Mouse (Mus musculus) kidney, postnatal 10 days (tissue): Measurements from ENCODE around the gene Cacna1e.
A peak's percentile ranks its signal among the peaks of the same experiment; 100 is the strongest.

Source experiments
- DNase-seq: peaks from one replicate; pipeline ENCODE4 v3.0.0; 2021; ENCODE audit warnings: mixed read lengths

The Cacna1e gene

GRCm38 (mm10) chr1:154498821-154499220, 385.5 kb downstream of the Cacna1e start:
- DNase-seq, result no peak

DNA sequence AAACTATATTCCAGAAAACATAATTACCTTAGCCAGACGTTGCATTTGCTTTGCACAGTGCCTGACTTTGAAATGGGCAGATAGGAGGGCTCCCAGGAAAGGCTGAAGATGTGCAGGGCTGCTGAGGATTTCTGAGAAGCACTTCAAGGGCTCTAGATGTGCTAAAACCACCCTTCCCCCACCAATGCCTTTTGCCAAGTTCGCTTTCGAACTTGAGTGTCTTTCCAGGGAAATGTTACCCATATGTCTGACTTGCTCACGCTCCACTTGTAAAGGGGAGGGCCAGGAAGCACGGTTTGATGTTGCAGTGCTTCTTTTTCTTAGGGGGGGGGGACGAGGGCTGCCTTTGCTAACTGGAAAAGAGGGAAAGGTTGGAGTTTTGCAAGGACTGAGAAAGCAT, 393.2 kb downstream of the Cacna1e start:
- no peak for DNase-seq

- no peak for DNase-seq
These were observed 407.6 kb downstream of the Cacna1e start for GRCm38 (mm10) chr1:154476671-154477070.

GRCm38 (mm10) chr1:154475706-154476105, 408.6 kb downstream of the Cacna1e start:
- DNase-seq, result no peak

DNA sequence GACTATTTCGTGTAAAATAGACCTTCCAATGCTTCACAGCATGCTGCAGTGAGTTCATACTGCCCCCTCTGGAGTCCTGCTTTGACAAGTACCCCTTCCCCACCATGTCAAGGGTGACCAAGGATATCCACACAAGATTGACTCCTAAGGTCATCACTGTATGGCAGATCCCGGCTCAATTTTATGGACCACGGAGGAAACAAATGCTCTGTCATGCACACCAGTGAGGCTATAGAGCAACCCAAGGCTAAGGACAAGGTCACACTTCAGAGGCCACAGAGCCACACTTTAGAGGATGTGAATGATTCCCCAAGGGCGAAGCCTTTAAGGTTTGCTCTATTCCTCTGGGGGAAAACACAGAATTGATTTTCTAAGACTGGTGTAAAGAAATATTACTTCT, 410.1 kb downstream of the Cacna1e start:
- DNase-seq, result no peak

DNA sequence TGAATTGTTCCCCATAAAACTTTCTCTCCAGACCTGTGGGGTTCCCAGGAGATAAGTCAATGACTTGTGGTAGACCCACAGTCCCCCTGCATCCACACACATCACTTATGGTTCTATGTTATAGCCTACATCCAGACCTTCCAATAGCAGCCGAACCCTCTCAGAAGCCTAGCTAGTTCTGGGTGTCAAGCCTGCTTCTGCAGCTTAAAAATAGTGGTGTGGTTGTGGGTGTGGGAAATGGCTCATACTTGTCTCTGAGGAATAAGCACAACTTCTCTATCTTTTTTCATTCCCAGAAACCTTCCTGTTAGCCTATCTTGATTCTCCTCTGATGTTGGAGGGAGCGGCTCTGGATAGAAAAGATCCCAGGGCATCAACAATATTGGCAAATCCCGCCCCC, 417.0 kb downstream of the Cacna1e start:
- DNase-seq, result no peak

GRCm38 (mm10) chr1:154461521-154461920, 422.8 kb downstream of the Cacna1e start:
- no peak for DNase-seq

DNA sequence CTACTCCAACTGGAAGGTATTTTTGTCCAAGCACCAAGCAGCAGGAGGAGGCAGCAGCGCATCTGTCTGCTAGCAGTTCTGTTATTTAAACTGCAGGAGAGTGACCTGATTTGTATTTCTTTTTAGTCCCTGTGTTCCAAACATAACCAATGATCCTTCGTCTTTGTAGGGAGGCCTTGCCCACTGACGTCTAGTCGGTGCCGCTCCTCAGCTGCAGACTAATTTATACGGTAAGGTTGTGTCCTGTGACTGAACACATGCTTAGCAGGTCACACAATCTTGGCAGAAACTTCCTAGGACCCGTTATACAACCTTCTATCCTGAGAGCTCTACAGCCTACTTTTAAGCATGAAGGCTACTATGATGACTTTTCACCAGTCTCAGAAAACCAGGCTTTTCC, 424.2 kb downstream of the Cacna1e start:
- DNase-seq, result no peak

- no peak for DNase-seq
These were observed 425.7 kb downstream of the Cacna1e start for GRCm38 (mm10) chr1:154458601-154459000.

- DNase-seq, result no peak
These were observed 433.5 kb downstream of the Cacna1e start for GRCm38 (mm10) chr1:154450799-154451198.

- DNase-seq, result no peak
These were observed 437.8 kb downstream of the Cacna1e start for GRCm38 (mm10) chr1:154446456-154446855.

DNA sequence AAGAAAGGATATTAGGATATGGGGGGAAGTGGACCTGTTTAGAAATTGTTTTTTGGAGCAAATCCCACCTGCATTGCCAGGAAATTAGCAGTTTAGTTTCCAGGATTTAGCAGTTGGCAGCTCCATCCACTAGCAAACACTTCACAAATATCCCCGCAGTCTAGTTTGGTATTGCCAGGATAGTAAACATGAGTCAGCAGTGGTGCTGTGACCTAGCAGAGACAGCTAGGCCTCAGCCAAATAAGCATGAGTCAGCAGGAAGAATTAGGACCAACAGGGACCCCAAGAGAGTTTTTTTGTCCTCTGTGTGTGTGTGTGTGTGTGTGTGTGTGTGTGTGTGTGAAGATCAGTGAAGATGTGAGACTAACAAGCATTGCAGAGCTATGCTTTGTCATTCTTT, 450.8 kb downstream of the Cacna1e start:
- DNase-seq, result no peak

DNA sequence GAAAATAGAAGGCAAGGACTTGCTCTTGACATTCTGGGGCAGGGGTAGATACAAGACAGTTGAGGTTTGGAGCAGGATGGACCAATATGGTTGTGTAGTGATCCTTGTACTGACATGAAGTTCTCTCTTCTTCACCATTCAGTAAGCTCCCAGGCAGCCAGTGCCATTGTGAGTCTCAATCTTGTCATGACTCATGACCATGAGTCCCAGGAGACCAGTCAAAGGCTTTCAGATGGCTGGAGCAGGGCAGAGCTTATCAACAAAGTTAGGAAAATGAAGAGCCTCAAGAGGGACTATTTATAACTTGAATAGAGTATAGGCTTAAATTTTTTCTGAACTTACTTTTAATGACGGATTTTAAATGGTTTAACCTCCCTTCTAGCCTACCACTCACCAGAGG, 451.2 kb downstream of the Cacna1e start:
- no peak for DNase-seq

GRCm38 (mm10) chr1:154428276-154428675, 456.0 kb downstream of the Cacna1e start:
- DNase-seq, result no peak

DNA sequence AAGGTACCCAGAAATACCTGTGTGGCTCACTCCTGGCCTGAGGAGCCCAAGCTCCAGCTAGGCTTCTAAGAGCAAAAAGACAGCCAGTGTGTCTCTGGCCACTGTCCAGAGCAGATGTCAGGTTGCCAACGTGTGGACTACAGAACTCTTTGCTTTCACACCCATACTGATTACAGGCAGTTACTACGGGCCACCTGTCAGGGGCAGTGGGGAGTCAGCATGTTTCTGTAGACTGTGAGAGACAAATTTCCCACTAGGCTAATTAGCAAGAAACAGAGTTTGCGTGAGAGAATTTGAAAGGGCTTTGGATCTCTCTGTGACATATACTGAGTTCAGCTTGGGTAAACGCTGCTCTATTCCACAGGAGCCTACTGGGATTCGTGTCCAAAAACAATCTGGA, 466.0 kb downstream of the Cacna1e start:
- peak; percentile 8 for DNase-seq

DNA sequence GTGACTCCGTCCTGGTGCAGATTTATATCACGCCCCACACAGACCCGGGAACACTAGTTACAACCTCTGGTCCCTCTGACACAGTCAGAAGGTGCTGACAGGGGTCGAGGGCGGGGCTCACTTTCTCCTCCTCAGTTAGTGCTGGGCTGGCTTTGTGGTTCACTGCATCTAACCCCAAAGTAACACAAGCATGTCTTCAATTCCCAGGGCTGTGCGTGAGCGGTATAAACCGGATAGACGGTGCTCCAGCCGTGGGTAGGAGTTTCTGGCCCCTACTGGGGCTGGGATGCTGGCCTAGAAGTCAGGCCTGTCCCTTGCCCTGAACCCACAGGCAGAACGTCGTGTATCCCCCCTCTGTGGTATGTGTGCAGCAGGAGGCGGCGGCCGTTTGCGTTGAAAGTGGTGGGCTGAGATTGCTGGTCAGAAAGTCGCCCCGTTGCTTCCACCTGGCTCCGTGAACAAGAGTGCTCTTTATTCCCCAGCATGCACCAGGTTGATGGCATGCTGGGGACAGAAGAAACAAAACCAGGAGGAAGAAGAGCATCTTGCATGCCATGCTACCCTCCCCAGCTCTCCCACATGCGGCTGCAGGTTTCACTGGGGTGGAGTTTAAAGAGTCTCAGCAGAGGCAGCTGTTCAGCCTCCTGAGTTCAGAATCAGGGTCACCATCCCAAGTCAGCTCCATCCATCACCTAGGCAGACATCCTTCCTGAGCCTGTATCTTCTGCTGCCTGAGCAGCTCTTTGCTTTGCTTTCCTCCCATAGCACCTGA, 467.7 kb downstream of the Cacna1e start:
- peak; percentile 37 for DNase-seq

DNA sequence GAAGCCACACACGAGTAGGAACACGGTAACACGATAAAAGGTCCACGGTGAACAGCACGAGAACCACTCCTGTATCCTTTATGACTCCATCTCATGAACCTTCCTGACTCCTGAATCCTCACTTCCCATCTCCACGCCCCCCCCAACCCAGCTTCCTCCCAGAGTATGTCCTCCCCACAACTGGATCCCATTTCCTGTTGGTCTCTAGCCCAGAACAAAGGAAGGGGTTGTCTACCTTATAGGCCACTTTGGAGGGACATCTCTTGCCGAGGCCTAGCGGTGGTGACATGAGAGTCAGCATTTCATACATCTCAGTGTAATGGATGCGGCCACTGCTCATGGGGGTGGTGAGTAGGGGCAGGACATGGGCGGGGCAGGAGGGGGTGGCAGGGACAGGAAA, 468.5 kb downstream of the Cacna1e start:
- peak; percentile 26 for DNase-seq

GRCm38 (mm10) chr1:154413138-154413537, 471.2 kb downstream of the Cacna1e start:
- no peak for DNase-seq

DNA sequence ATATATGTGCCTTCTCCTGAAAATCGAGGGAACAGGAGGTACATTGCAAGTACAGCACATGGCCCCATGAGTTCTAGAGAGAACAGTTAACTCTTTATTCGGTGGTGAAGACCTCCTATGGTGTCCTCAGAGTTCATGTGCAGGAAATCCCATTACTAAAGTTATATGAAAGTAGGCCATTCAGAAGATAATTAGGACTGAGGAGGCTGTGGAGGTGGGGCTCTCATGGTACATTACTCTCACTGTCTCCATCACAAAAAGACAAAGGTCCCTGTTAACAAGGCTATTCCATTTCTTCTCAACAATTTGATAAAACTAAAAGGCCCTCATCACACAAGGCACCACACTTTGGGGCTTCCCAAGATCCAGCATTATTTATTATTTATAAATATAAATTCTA, 475.2 kb downstream of the Cacna1e start:
- no peak for DNase-seq

- no peak for DNase-seq
These were observed 492.3 kb downstream of the Cacna1e start for GRCm38 (mm10) chr1:154391979-154392378.
